Mouse (Mus musculus): ENCODE measurements around the gene Krtap14. TPM values are rescaled to one million over a fixed set of nuclear protein-coding genes. Genes with fewer than 3 reads are reported as not detected.

The Krtap14 gene
- not detected in 2 replicates for polyA plus RNA-seq (2014; fragmentation: Nextera tagmentation; extraction: Ambion mirVana)

- H3K36me3 ChIP-seq (ENCODE audit: control insufficient read depth, insufficient read depth, low read length), result no peaks in the 10 kb centered on the region
- H3K4me2 ChIP-seq (replicated peaks; ENCODE audit: low read depth, low read length), result no peak within 1 kb of the TSS
- H3K9me3 ChIP-seq (ENCODE audit: control insufficient read depth, low read length), result no peaks in the 10 kb centered on the region
- H3K27me3 ChIP-seq (ENCODE audit: control insufficient read depth, insufficient read depth, low read length), result no peaks in the 10 kb centered on the region
- H3K4me1 ChIP-seq (replicated peaks; ENCODE audit: control insufficient read depth, insufficient read depth, low read length), result no peaks in the 10 kb centered on the region
- DNase-seq (ENCODE audit: low spot score), result no peak
- ATAC-seq (ENCODE audit: low FRiP score), result no peak
- H3K4me3 ChIP-seq (ENCODE audit: low read depth, low read length), result no peak within 1 kb of the TSS
- H3K9ac ChIP-seq (ENCODE audit: low read depth, low read length), result no peak within 1 kb of the TSS
- H3K27ac ChIP-seq (ENCODE audit: low read depth, low read length), result no peak within 1 kb of the TSS
- 84% methylated on average over 9 of the region's 9 CpGs for WGBS
Observed at GRCm38 (mm10) chr16:88826095-88826652, at the start of gene Krtap14. Gene Krtap14, minus strand, starts transcription at chr16:88826145.

GRCm38 (mm10) chr16:88874169-88874568 is 48.2 kb upstream of the Krtap14 start, which contains the start of gene Krtap19-2:
Gene Krtap19-2, minus strand, starts transcription at chr16:88874269.
- Histone ChIP-seq H3K27me3 (ENCODE audit: control insufficient read depth, insufficient read depth, low read length) (no peaks in the 10 kb centered on the region), H3K9ac (ENCODE audit: low read depth, low read length) (no peak within 1 kb of the TSS), H3K4me3 (ENCODE audit: low read depth, low read length) (no peak within 1 kb of the TSS), H3K9me3 (ENCODE audit: control insufficient read depth, low read length) (no peaks in the 10 kb centered on the region), H3K27ac (ENCODE audit: low read depth, low read length) (no peak within 1 kb of the TSS), H3K36me3 (ENCODE audit: control insufficient read depth, insufficient read depth, low read length) (no peaks in the 10 kb centered on the region), H3K4me2 (replicated peaks; ENCODE audit: low read depth, low read length) (no peak within 1 kb of the TSS), H3K4me1 (replicated peaks; ENCODE audit: control insufficient read depth, insufficient read depth, low read length) (no peaks in the 10 kb centered on the region)
- ATAC-seq (ENCODE audit: low FRiP score) (no peak), DNase-seq (ENCODE audit: low spot score) (no peak)
- 92% methylated on average over 3 of the region's 3 CpGs for WGBS

- no peak within 1 kb of the TSS for H3K27ac ChIP-seq (ENCODE audit: low read depth, low read length)
- H3K4me2 ChIP-seq (replicated peaks; ENCODE audit: low read depth, low read length), result no peak within 1 kb of the TSS
- ATAC-seq (ENCODE audit: low FRiP score), result no peak
- 89% methylated on average over 6 of the region's 6 CpGs for WGBS
- H3K4me3 ChIP-seq (ENCODE audit: low read depth, low read length), result no peak within 1 kb of the TSS
- no peaks in the 10 kb centered on the region for H3K9me3 ChIP-seq (ENCODE audit: control insufficient read depth, low read length)
- H3K27me3 ChIP-seq (ENCODE audit: control insufficient read depth, insufficient read depth, low read length), result no peaks in the 10 kb centered on the region
- DNase-seq (ENCODE audit: low spot score), result no peak
- H3K4me1 ChIP-seq (replicated peaks; ENCODE audit: control insufficient read depth, insufficient read depth, low read length), result no peaks in the 10 kb centered on the region
- H3K36me3 ChIP-seq (ENCODE audit: control insufficient read depth, insufficient read depth, low read length), result no peaks in the 10 kb centered on the region
- no peak within 1 kb of the TSS for H3K9ac ChIP-seq (ENCODE audit: low read depth, low read length)
Observed at GRCm38 (mm10) chr16:88869311-88869710, 43.4 kb upstream of the Krtap14 start, which contains the start of gene Krtap19-1. Gene Krtap19-1, minus strand, starts transcription at chr16:88869411.

GRCm38 (mm10) chr16:88864887-88865407 is 39.0 kb upstream of the Krtap14 start:
- H3K4me1 ChIP-seq (replicated peaks; ENCODE audit: control insufficient read depth, insufficient read depth, low read length), result no peaks in the 10 kb centered on the region
- H3K9ac ChIP-seq (ENCODE audit: low read depth, low read length), result no peak overlapping the region
- H3K4me2 ChIP-seq (replicated peaks; ENCODE audit: low read depth, low read length), result no peak overlapping the region
- no peaks in the 10 kb centered on the region for H3K36me3 ChIP-seq (ENCODE audit: control insufficient read depth, insufficient read depth, low read length)
- 91% methylated on average over 4 of the region's 4 CpGs for WGBS
- no peaks in the 10 kb centered on the region for H3K27me3 ChIP-seq (ENCODE audit: control insufficient read depth, insufficient read depth, low read length)
- H3K27ac ChIP-seq (ENCODE audit: low read depth, low read length), result no peak overlapping the region
- DNase-seq (ENCODE audit: low spot score) (no peak), ATAC-seq (ENCODE audit: low FRiP score) (no peak)
- H3K4me3 ChIP-seq (ENCODE audit: low read depth, low read length), result no peak overlapping the region
- H3K9me3 ChIP-seq (ENCODE audit: control insufficient read depth, low read length), result no peaks in the 10 kb centered on the region

GRCm38 (mm10) chr16:88851450-88851849 is 25.5 kb upstream of the Krtap14 start:
- 17% methylated on average over 5 of the region's 5 CpGs for WGBS
- no peaks in the 10 kb centered on the region for H3K4me1 ChIP-seq (replicated peaks; ENCODE audit: control insufficient read depth, insufficient read depth, low read length)
- ATAC-seq (ENCODE audit: low FRiP score) (no peak), DNase-seq (ENCODE audit: low spot score) (peak; percentile 55)
- H3K27me3 ChIP-seq (ENCODE audit: control insufficient read depth, insufficient read depth, low read length), result no peaks in the 10 kb centered on the region
- H3K27ac ChIP-seq (ENCODE audit: low read depth, low read length), result no peak overlapping the region
- no peak overlapping the region for H3K9ac ChIP-seq (ENCODE audit: low read depth, low read length)
- H3K4me3 ChIP-seq (ENCODE audit: low read depth, low read length), result no peak overlapping the region
- no peaks in the 10 kb centered on the region for H3K36me3 ChIP-seq (ENCODE audit: control insufficient read depth, insufficient read depth, low read length)
- H3K9me3 ChIP-seq (ENCODE audit: control insufficient read depth, low read length), result no peaks in the 10 kb centered on the region
- no peak overlapping the region for H3K4me2 ChIP-seq (replicated peaks; ENCODE audit: low read depth, low read length)

- no peaks in the 10 kb centered on the region for H3K27me3 ChIP-seq (ENCODE audit: control insufficient read depth, insufficient read depth, low read length)
- no peaks in the 10 kb centered on the region for H3K36me3 ChIP-seq (ENCODE audit: control insufficient read depth, insufficient read depth, low read length)
- 86% methylated on average over 4 of the region's 4 CpGs for WGBS
- H3K4me1 ChIP-seq (replicated peaks; ENCODE audit: control insufficient read depth, insufficient read depth, low read length), result no peaks in the 10 kb centered on the region
- H3K4me3 ChIP-seq (ENCODE audit: low read depth, low read length), result no peak overlapping the region
- no peak overlapping the region for H3K27ac ChIP-seq (ENCODE audit: low read depth, low read length)
- ATAC-seq (ENCODE audit: low FRiP score) (no peak), DNase-seq (ENCODE audit: low spot score) (no peak)
- H3K9ac ChIP-seq (ENCODE audit: low read depth, low read length), result no peak overlapping the region
- H3K4me2 ChIP-seq (replicated peaks; ENCODE audit: low read depth, low read length), result no peak overlapping the region
- H3K9me3 ChIP-seq (ENCODE audit: control insufficient read depth, low read length), result no peaks in the 10 kb centered on the region
Observed at GRCm38 (mm10) chr16:88848558-88848957, 22.6 kb upstream of the Krtap14 start.

- H3K9me3 ChIP-seq (ENCODE audit: control insufficient read depth, low read length), result no peaks in the 10 kb centered on the region
- no peaks in the 10 kb centered on the region for H3K36me3 ChIP-seq (ENCODE audit: control insufficient read depth, insufficient read depth, low read length)
- ATAC-seq (ENCODE audit: low FRiP score), result no peak
- no peak for DNase-seq (ENCODE audit: low spot score)
- no peak overlapping the region for H3K9ac ChIP-seq (ENCODE audit: low read depth, low read length)
- H3K27ac ChIP-seq (ENCODE audit: low read depth, low read length), result no peak overlapping the region
- no peak overlapping the region for H3K4me2 ChIP-seq (replicated peaks; ENCODE audit: low read depth, low read length)
- no peaks in the 10 kb centered on the region for H3K27me3 ChIP-seq (ENCODE audit: control insufficient read depth, insufficient read depth, low read length)
- H3K4me1 ChIP-seq (replicated peaks; ENCODE audit: control insufficient read depth, insufficient read depth, low read length), result no peaks in the 10 kb centered on the region
- H3K4me3 ChIP-seq (ENCODE audit: low read depth, low read length), result no peak overlapping the region
- 97% methylated on average over 1 of the region's 1 CpGs for WGBS
Observed at GRCm38 (mm10) chr16:88847363-88847762, 21.4 kb upstream of the Krtap14 start.

GRCm38 (mm10) chr16:88826978-88827377 is 1.0 kb upstream of the Krtap14 start:
- no peak overlapping the region for H3K4me3 ChIP-seq (ENCODE audit: low read depth, low read length)
- H3K36me3 ChIP-seq (ENCODE audit: control insufficient read depth, insufficient read depth, low read length), result no peaks in the 10 kb centered on the region
- DNase-seq (ENCODE audit: low spot score) (no peak), ATAC-seq (ENCODE audit: low FRiP score) (no peak)
- no peak overlapping the region for H3K27ac ChIP-seq (ENCODE audit: low read depth, low read length)
- no peaks in the 10 kb centered on the region for H3K4me1 ChIP-seq (replicated peaks; ENCODE audit: control insufficient read depth, insufficient read depth, low read length)
- 58% methylated on average over 3 of the region's 3 CpGs for WGBS
- H3K4me2 ChIP-seq (replicated peaks; ENCODE audit: low read depth, low read length), result no peak overlapping the region
- H3K9me3 ChIP-seq (ENCODE audit: control insufficient read depth, low read length), result no peaks in the 10 kb centered on the region
- H3K9ac ChIP-seq (ENCODE audit: low read depth, low read length), result no peak overlapping the region
- H3K27me3 ChIP-seq (ENCODE audit: control insufficient read depth, insufficient read depth, low read length), result no peaks in the 10 kb centered on the region

- 82% methylated on average over 3 of the region's 3 CpGs for WGBS
- Histone ChIP-seq H3K9me3 (ENCODE audit: control insufficient read depth, low read length) (no peaks in the 10 kb centered on the region), H3K9ac (ENCODE audit: low read depth, low read length) (no peak overlapping the region), H3K4me1 (replicated peaks; ENCODE audit: control insufficient read depth, insufficient read depth, low read length) (no peaks in the 10 kb centered on the region), H3K27ac (ENCODE audit: low read depth, low read length) (no peak overlapping the region), H3K27me3 (ENCODE audit: control insufficient read depth, insufficient read depth, low read length) (no peaks in the 10 kb centered on the region), H3K4me2 (replicated peaks; ENCODE audit: low read depth, low read length) (no peak overlapping the region), H3K4me3 (ENCODE audit: low read depth, low read length) (no peak overlapping the region), H3K36me3 (ENCODE audit: control insufficient read depth, insufficient read depth, low read length) (no peaks in the 10 kb centered on the region)
- ATAC-seq (ENCODE audit: low FRiP score) (peak; percentile 52; the same call in 1 of the 2 replicates), DNase-seq (ENCODE audit: low spot score) (peak; percentile 35)
Observed at GRCm38 (mm10) chr16:88823736-88824135, 2.2 kb downstream of the Krtap14 start.

Measured in hindbrain, embryonic 11.5 days (tissue).